Mouse (Mus musculus): ENCODE data around the gene Lsm10. TPM values are rescaled to one million over a fixed set of nuclear protein-coding genes. Genes with fewer than 3 reads are reported as not detected.

The Lsm10 gene
- polyA plus RNA-seq, 1 experiment: 13.3 TPM

DNA sequence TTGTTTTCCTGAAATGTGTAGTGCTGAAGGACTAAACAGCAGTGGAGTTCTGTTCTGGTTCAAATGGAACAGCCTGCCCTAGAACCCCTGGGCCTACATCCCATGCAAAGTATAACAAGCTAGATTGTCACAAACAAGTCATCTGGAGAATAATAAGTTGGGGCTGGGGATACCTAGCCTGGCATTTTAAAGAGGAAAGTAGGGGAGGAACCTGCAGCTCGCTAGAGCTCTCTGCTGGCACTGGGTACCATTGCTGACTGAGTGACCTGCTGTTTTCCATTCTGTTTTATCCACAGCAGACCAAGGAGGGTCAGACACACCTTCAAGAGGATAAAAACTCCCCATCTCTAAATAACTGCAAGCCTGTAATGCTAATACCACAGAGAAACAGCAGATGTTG lies 33.6 kb upstream of the Lsm10 start:
- WGBS: 41% methylated on average over 1 of the region's 1 CpGs
- TF ChIP-seq POLR2A (IDR thresholded peaks at IDR 0.05; ENCODE audit: low read depth, low read length): no peak
- Histone ChIP-seq H3K36me3 (ENCODE audit: control insufficient read depth, insufficient read depth, low read length) (no peaks in the 10 kb centered on the region), H3K4me1 (ENCODE audit: control insufficient read depth, insufficient read depth, insufficient read length, low read length) (peaks cover 3% of the 10 kb centered on the region; the same call in 1 of the 2 replicates), H3K4me3 (ENCODE audit: low read depth, low read length) (no peak overlapping the region), H3K27ac (ENCODE audit: insufficient read depth, low read depth, low read length) (no peak overlapping the region), H3K27me3 (ENCODE audit: control insufficient read depth, insufficient read depth, low read length) (no peaks in the 10 kb centered on the region)

DNA sequence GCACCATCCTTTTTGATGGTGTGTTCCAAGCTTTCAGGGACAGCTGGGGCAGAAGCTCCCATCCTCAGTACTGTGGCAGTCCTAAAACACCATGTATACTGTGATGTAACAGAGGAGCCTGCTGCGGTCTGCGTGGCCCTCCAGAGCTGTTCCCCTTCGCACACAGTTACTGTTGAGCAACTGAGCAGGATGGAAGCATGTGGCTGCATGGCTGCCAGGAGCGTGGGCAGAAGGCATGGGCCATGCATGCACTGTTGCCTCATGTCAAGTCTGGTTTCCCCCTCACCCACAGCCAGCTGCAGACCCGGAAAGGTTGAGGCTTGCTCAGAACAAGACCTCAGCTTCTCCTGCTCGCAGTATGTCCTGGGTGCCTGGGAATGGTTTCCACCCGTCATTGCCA lies 31.2 kb upstream of the Lsm10 start:
- H3K27me3 ChIP-seq (ENCODE audit: control insufficient read depth, insufficient read depth, low read length): no peaks in the 10 kb centered on the region
- H3K4me3 ChIP-seq (ENCODE audit: low read depth, low read length): no peak overlapping the region
- H3K4me1 ChIP-seq (ENCODE audit: control insufficient read depth, insufficient read depth, insufficient read length, low read length): no peaks in the 10 kb centered on the region
- TF ChIP-seq CTCF (IDR thresholded peaks at IDR 0.05; ENCODE audit: extremely low read depth, insufficient read length, insufficient replicate concordance, low read depth, low read length): no peak
- no peak for TF ChIP-seq POLR2A (IDR thresholded peaks at IDR 0.05; ENCODE audit: low read depth, low read length)
- H3K27ac ChIP-seq (ENCODE audit: insufficient read depth, low read depth, low read length): no peak overlapping the region
- H3K36me3 ChIP-seq (ENCODE audit: control insufficient read depth, insufficient read depth, low read length): no peaks in the 10 kb centered on the region
- WGBS: 82% methylated on average over 7 of the region's 7 CpGs

DNA sequence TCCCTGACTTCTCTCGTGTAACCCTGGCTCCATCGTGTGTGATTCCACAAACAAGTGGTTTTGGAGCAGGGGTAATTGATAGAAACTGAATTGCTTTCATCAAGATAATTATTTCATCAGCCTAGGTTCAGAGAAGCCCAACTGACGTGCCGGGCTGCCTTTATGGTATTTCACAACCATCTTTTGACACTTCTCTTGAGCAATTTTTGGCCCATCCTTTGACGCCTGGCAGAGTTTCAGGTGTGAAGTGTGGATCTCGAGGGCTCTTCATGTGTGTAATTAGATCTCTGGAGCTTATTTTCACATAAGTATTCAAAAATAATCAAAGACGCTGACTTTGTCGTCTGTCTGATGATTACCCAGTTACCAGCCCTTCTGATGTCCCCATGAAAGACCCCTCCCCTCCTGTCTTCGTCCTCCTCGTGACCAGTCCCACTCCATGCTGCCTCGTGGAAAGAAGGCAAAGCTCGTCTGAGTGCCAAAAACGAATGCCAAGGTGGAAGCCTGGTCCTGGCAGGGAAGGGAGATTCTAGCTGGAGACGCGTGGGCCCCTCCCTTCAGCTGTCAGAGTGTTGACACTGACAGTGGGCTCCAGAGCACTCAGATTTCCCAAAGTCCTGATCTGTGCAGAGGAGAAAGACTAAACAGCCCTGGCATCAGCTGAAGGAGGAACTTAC lies 28.9 kb upstream of the Lsm10 start:
- no peak overlapping the region for H3K4me3 ChIP-seq (ENCODE audit: low read depth, low read length)
- 63% methylated on average over 15 of the region's 15 CpGs for WGBS
- no peaks in the 10 kb centered on the region for H3K36me3 ChIP-seq (ENCODE audit: control insufficient read depth, insufficient read depth, low read length)
- H3K27ac ChIP-seq (ENCODE audit: insufficient read depth, low read depth, low read length): no peak overlapping the region
- TF ChIP-seq POLR2A (IDR thresholded peaks at IDR 0.05; ENCODE audit: low read depth, low read length): no peak
- no peak for TF ChIP-seq CTCF (IDR thresholded peaks at IDR 0.05; ENCODE audit: extremely low read depth, insufficient read length, insufficient replicate concordance, low read depth, low read length)
- no peaks in the 10 kb centered on the region for H3K27me3 ChIP-seq (ENCODE audit: control insufficient read depth, insufficient read depth, low read length)
- H3K4me1 ChIP-seq (ENCODE audit: control insufficient read depth, insufficient read depth, insufficient read length, low read length): no peaks in the 10 kb centered on the region

DNA sequence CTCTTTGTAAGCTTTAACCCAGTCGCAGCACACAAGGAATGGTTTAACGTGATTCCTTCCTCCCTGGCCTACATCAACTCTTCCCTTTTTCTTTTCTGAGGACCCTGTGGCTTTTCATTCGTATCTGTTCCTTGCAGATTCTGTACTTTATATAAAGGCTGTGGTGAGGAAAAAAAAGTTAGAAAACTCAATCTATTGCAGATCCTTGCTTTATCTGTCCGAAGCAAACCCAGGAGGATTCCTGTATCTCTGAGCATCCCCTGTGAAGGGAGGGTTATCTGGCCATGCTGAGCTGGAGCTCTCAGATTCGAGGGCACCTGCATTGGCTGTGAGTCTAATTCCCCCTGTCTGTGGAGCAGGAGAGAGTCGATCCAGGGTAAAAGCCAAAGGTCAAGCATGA lies 27.6 kb upstream of the Lsm10 start:
- 84% methylated on average over 6 of the region's 6 CpGs for WGBS
- H3K27ac ChIP-seq (ENCODE audit: insufficient read depth, low read depth, low read length): no peak overlapping the region
- no peaks in the 10 kb centered on the region for H3K36me3 ChIP-seq (ENCODE audit: control insufficient read depth, insufficient read depth, low read length)
- no peaks in the 10 kb centered on the region for H3K4me1 ChIP-seq (ENCODE audit: control insufficient read depth, insufficient read depth, insufficient read length, low read length)
- TF ChIP-seq POLR2A (IDR thresholded peaks at IDR 0.05; ENCODE audit: low read depth, low read length) (no peak), CTCF (IDR thresholded peaks at IDR 0.05; ENCODE audit: extremely low read depth, insufficient read length, insufficient replicate concordance, low read depth, low read length) (no peak)
- H3K27me3 ChIP-seq (ENCODE audit: control insufficient read depth, insufficient read depth, low read length): no peaks in the 10 kb centered on the region
- H3K4me3 ChIP-seq (ENCODE audit: low read depth, low read length): no peak overlapping the region

DNA sequence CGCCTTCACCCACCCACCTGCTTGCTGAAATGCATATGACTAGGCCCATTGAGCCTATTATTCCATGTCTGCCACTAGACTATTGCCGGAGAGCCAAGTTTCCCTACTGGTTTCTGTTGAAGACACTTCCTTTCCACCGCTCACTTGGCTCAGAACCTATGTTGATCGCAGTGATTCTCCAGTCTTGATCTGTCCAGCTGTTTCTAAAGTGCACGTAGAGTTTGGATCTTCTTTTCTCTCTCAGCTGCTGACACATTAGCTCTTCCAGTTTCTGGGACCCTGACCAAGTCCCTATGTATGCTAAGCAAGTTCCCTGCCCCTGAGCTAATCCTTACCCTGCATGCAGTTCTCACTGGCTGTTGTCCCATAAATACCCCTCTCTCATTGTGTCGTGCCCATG lies 18.6 kb upstream of the Lsm10 start:
- 75% methylated on average over 6 of the region's 6 CpGs for WGBS
- no peaks in the 10 kb centered on the region for H3K36me3 ChIP-seq (ENCODE audit: control insufficient read depth, insufficient read depth, low read length)
- no peaks in the 10 kb centered on the region for H3K27me3 ChIP-seq (ENCODE audit: control insufficient read depth, insufficient read depth, low read length)
- TF ChIP-seq POLR2A (IDR thresholded peaks at IDR 0.05; ENCODE audit: low read depth, low read length): no peak
- TF ChIP-seq CTCF (IDR thresholded peaks at IDR 0.05; ENCODE audit: extremely low read depth, insufficient read length, insufficient replicate concordance, low read depth, low read length): no peak
- H3K4me1 ChIP-seq (ENCODE audit: control insufficient read depth, insufficient read depth, insufficient read length, low read length): no peaks in the 10 kb centered on the region
- H3K4me3 ChIP-seq (ENCODE audit: low read depth, low read length): no peak overlapping the region
- H3K27ac ChIP-seq (ENCODE audit: insufficient read depth, low read depth, low read length): no peak overlapping the region

DNA sequence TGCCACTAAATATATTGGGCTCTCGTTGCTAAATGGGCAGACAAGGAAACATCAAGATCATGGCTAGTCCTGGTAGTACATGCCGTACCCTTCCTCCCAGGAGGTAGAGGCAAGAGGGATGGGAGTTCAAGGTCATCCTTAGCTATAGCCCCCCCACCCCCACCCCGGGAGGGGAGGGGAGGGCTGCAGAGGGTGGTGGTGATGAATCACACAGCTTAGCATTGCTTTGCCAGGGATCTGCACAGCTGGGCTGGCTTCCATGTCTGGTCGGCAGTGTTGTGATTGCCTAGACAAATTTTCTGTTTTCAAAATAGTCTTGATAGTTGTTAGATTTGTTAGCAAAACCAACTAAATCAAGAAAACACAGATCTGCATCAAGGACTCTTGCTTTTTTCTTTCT lies 17.2 kb upstream of the Lsm10 start:
- H3K4me1 ChIP-seq (ENCODE audit: control insufficient read depth, insufficient read depth, insufficient read length, low read length): no peaks in the 10 kb centered on the region
- WGBS: 76% methylated on average over 4 of the region's 4 CpGs
- H3K4me3 ChIP-seq (ENCODE audit: low read depth, low read length): no peak overlapping the region
- H3K27ac ChIP-seq (ENCODE audit: insufficient read depth, low read depth, low read length): no peak overlapping the region
- no peaks in the 10 kb centered on the region for H3K27me3 ChIP-seq (ENCODE audit: control insufficient read depth, insufficient read depth, low read length)
- no peaks in the 10 kb centered on the region for H3K36me3 ChIP-seq (ENCODE audit: control insufficient read depth, insufficient read depth, low read length)
- TF ChIP-seq CTCF (IDR thresholded peaks at IDR 0.05; ENCODE audit: extremely low read depth, insufficient read length, insufficient replicate concordance, low read depth, low read length) (no peak), POLR2A (IDR thresholded peaks at IDR 0.05; ENCODE audit: low read depth, low read length) (no peak)

GRCm38 (mm10) chr4:126081601-126082000 lies 14.8 kb upstream of the Lsm10 start:
- H3K27ac ChIP-seq (ENCODE audit: insufficient read depth, low read depth, low read length): no peak overlapping the region
- TF ChIP-seq CTCF (IDR thresholded peaks at IDR 0.05; ENCODE audit: extremely low read depth, insufficient read length, insufficient replicate concordance, low read depth, low read length): no peak
- TF ChIP-seq POLR2A (IDR thresholded peaks at IDR 0.05; ENCODE audit: low read depth, low read length): no peak
- WGBS: 97% methylated on average over 1 of the region's 1 CpGs
- no peaks in the 10 kb centered on the region for H3K36me3 ChIP-seq (ENCODE audit: control insufficient read depth, insufficient read depth, low read length)
- no peaks in the 10 kb centered on the region for H3K4me1 ChIP-seq (ENCODE audit: control insufficient read depth, insufficient read depth, insufficient read length, low read length)
- H3K4me3 ChIP-seq (ENCODE audit: low read depth, low read length): no peak overlapping the region
- no peaks in the 10 kb centered on the region for H3K27me3 ChIP-seq (ENCODE audit: control insufficient read depth, insufficient read depth, low read length)
